Mouse (Mus musculus): ENCODE measurements around the gene Pate4.
"Not testable (repeated sequence)": the region's sequence is repeated elsewhere in the genome, so short reads cannot be mapped to it uniquely, and the experiment has no call there.

DNA sequence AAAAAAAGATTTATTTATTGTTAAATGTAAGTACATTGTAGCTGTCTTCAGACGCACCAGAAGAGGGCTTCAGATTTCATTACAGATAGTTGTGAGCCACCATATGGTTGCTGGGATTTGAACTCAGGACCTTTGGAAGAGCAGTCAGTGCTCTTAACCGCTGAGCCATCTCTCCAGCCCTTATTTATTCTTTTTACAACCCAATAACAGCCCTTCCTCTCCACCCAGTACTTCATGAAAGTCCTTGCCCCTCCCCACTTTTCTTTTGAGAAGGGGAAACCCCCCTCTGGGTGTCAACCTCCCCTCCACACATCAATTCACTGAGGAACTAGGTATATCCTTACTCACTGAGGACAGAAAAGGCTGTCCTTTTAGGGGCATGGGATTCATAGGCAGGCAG is 5.0 kb upstream of the Pate4 start:
- not testable (repeated sequence) for TF ChIP-seq POLR2A (IDR thresholded peaks at IDR 0.05; ENCODE audit: borderline replicate concordance, extremely low read depth, insufficient read depth, insufficient read length, poor library complexity, severe bottlenecking); CTCF (IDR thresholded peaks at IDR 0.05; ENCODE audit: borderline replicate concordance, extremely low read depth, insufficient read depth, insufficient read length)
